21 mouse cellular contexts compared by ENCODE assay signal in genomic region chr4:155107886-155108285, GRCm38 (mm10). TPM values are rescaled to one million over a fixed set of nuclear protein-coding genes. Genes with fewer than 3 reads are reported as not detected.
A peak's percentile ranks its signal among the peaks of the same experiment; 100 is the strongest.
DNase-seq lines count a peak whose midpoint lies in the region; ATAC-seq and TF ChIP-seq lines count a peak whose summit lies in the region.
"Had no signal": no experiment of that assay in that cellular context is flagged by ENCODE, and none has a peak within 500 bp of the region (broad histone marks: within the 10 kb centered on the region; RNA-seq: fewer than 3 reads in every experiment).

No protein-coding gene starts in this region.

- H3K9me3 ChIP-seq in intestine, embryonic 16.5 days (ENCODE audit: control insufficient read depth, low read length), result no peaks in the 10 kb centered on the region
- H3K9me3 ChIP-seq in intestine, postnatal 0 days (ENCODE audit: control insufficient read depth), result no peaks in the 10 kb centered on the region
- no peaks in the 10 kb centered on the region for H3K9me3 ChIP-seq in liver, embryonic 12.5 days (replicated peaks)
- no peaks in the 10 kb centered on the region for H3K9me3 ChIP-seq in liver, embryonic 16.5 days (replicated peaks; ENCODE audit: control insufficient read depth, low read length)
- no peaks in the 10 kb centered on the region for H3K9me3 ChIP-seq in lung, postnatal 0 days (ENCODE audit: low read length)
- H3K9me3 ChIP-seq: embryonic facial prominence, embryonic 15.5 days; forebrain, embryonic 15.5 days; heart, embryonic 13.5 days; hindbrain, embryonic 15.5 days had no signal

- no peak for DNase-seq in cerebellum, adult 11-12 months
- DNase-seq in lung, postnatal 0 days (ENCODE audit: low spot score), result no peak
- DNase-seq in urinary bladder, postnatal 4 days (ENCODE audit: low spot score in 2 of 2), result no peak
- DNase-seq: adrenal gland, postnatal 10 days; B cell, adult 2 months; cerebellum, adult 18-20 months; cerebellum, adult 9-11 months; cerebellum, postnatal 36 days; embryo, embryonic 11 days; gastrocnemius, postnatal 36 days; heart, adult 11 months; heart, postnatal 36 days had no signal

- peak; percentile 22; the same call in 1 of the 2 replicates for ATAC-seq in intestine, embryonic 16.5 days
- ATAC-seq in intestine, postnatal 0 days, result no peak
- peak; percentile 84 for ATAC-seq in liver, embryonic 12.5 days
- peak; percentile 51 for ATAC-seq in liver, embryonic 16.5 days (ENCODE audit: low read depth)
- no peak for ATAC-seq in lung, postnatal 0 days
- ATAC-seq: CD4-positive, CD25-positive, alpha-beta regulatory T cell, adult 4 months; forebrain, embryonic 15.5 days had no signal

- H3K27me3 ChIP-seq in intestine, embryonic 16.5 days (replicated peaks; ENCODE audit: control insufficient read depth, insufficient read depth, low read length), result no peaks in the 10 kb centered on the region
- no peaks in the 10 kb centered on the region for H3K27me3 ChIP-seq in intestine, postnatal 0 days (replicated peaks; ENCODE audit: control insufficient read depth, insufficient read depth, low read length)
- H3K27me3 ChIP-seq in liver, embryonic 12.5 days (replicated peaks), result no peaks in the 10 kb centered on the region
- H3K27me3 ChIP-seq in liver, embryonic 16.5 days (ENCODE audit: control insufficient read depth, insufficient read depth, low read depth, low read length), result no peaks in the 10 kb centered on the region
- no peaks in the 10 kb centered on the region for H3K27me3 ChIP-seq in lung, postnatal 0 days (replicated peaks; ENCODE audit: insufficient read depth, low read length)
- H3K27me3 ChIP-seq: embryonic facial prominence, embryonic 15.5 days; forebrain, embryonic 15.5 days; heart, embryonic 13.5 days; hindbrain, embryonic 15.5 days had no signal

- no peak overlapping the region for H3K9ac ChIP-seq in intestine, embryonic 16.5 days (ENCODE audit: low read depth, low read length)
- H3K9ac ChIP-seq in intestine, postnatal 0 days (ENCODE audit: low read depth, low read length), result no peak overlapping the region
- no peak overlapping the region for H3K9ac ChIP-seq in liver, embryonic 12.5 days
- H3K9ac ChIP-seq in liver, embryonic 16.5 days (ENCODE audit: low read depth, low read length), result no peak overlapping the region
- no peak overlapping the region for H3K9ac ChIP-seq in lung, postnatal 0 days (replicated peaks; ENCODE audit: low read depth)
- H3K9ac ChIP-seq: embryonic facial prominence, embryonic 15.5 days; forebrain, embryonic 15.5 days; heart, embryonic 13.5 days; hindbrain, embryonic 15.5 days had no signal

- no peaks in the 10 kb centered on the region for H3K4me1 ChIP-seq in intestine, embryonic 16.5 days (ENCODE audit: control insufficient read depth, insufficient read depth, low read length)
- H3K4me1 ChIP-seq in intestine, postnatal 0 days (replicated peaks; ENCODE audit: control insufficient read depth, insufficient read depth, low read length), result no peaks in the 10 kb centered on the region
- H3K4me1 ChIP-seq in liver, embryonic 12.5 days, result peaks cover 20% of the 10 kb centered on the region
- H3K4me1 ChIP-seq in liver, embryonic 16.5 days (ENCODE audit: control insufficient read depth, low read depth, low read length), result no peaks in the 10 kb centered on the region
- no peaks in the 10 kb centered on the region for H3K4me1 ChIP-seq in lung, postnatal 0 days (ENCODE audit: insufficient read depth, low read depth, low read length)
- H3K4me1 ChIP-seq: forebrain, embryonic 15.5 days; hindbrain, embryonic 15.5 days had no signal

- H3K4me3 ChIP-seq in intestine, embryonic 16.5 days (ENCODE audit: low read length), result no peak overlapping the region
- no peak overlapping the region for H3K4me3 ChIP-seq in intestine, postnatal 0 days (ENCODE audit: low read depth, low read length)
- no peak overlapping the region for H3K4me3 ChIP-seq in liver, embryonic 12.5 days
- H3K4me3 ChIP-seq in liver, embryonic 16.5 days (ENCODE audit: low read depth, low read length), result no peak overlapping the region
- H3K4me3 ChIP-seq in lung, postnatal 0 days (ENCODE audit: low read depth, low read length), result no peak overlapping the region
- H3K4me3 ChIP-seq: embryonic facial prominence, embryonic 15.5 days; forebrain, embryonic 15.5 days; heart, embryonic 13.5 days; hindbrain, embryonic 15.5 days had no signal

- H3K36me3 ChIP-seq in intestine, embryonic 16.5 days (ENCODE audit: control insufficient read depth, insufficient read depth, low read length), result no peaks in the 10 kb centered on the region
- H3K36me3 ChIP-seq in intestine, postnatal 0 days (ENCODE audit: control insufficient read depth, insufficient read depth), result no peaks in the 10 kb centered on the region
- no peaks in the 10 kb centered on the region for H3K36me3 ChIP-seq in liver, embryonic 12.5 days
- H3K36me3 ChIP-seq in liver, embryonic 16.5 days (ENCODE audit: control insufficient read depth, insufficient read depth), result no peaks in the 10 kb centered on the region
- no peaks in the 10 kb centered on the region for H3K36me3 ChIP-seq in lung, postnatal 0 days (ENCODE audit: insufficient read depth, low read length)
- H3K36me3 ChIP-seq: embryonic facial prominence, embryonic 15.5 days; forebrain, embryonic 15.5 days; heart, embryonic 13.5 days; hindbrain, embryonic 15.5 days had no signal

- TF ChIP-seq CTCF in intestine, postnatal 0 days (IDR thresholded peaks at IDR 0.05; ENCODE audit: low read depth), result no peak
- no peak for TF ChIP-seq CTCF in lung, postnatal 0 days (IDR thresholded peaks at IDR 0.05)

- 89% methylated on average over 4 of the region's 4 CpGs for WGBS in intestine, embryonic 16.5 days
- WGBS in intestine, postnatal 0 days, result 80% methylated on average over 4 of the region's 4 CpGs
- 41% methylated on average over 4 of the region's 4 CpGs for WGBS in liver, embryonic 12.5 days (ENCODE audit: insufficient replicate concordance)
- WGBS in liver, embryonic 16.5 days (ENCODE audit: insufficient replicate concordance), result 30% methylated on average over 4 of the region's 4 CpGs
- WGBS in lung, postnatal 0 days, result 87% methylated on average over 4 of the region's 4 CpGs

- no peak for TF ChIP-seq EP300 in lung, postnatal 0 days (IDR thresholded peaks at IDR 0.05)

- H3K4me2 ChIP-seq in intestine, embryonic 16.5 days (ENCODE audit: low read depth, low read length), result no peak overlapping the region
- H3K4me2 ChIP-seq in intestine, postnatal 0 days (replicated peaks; ENCODE audit: low read depth), result no peak overlapping the region
- no peak overlapping the region for H3K4me2 ChIP-seq in liver, embryonic 12.5 days
- H3K4me2 ChIP-seq in liver, embryonic 16.5 days (ENCODE audit: low read depth, low read length), result no peak overlapping the region
- H3K4me2 ChIP-seq in lung, postnatal 0 days (replicated peaks; ENCODE audit: low read depth, low read length), result no peak overlapping the region
- H3K4me2 ChIP-seq: embryonic facial prominence, embryonic 15.5 days; forebrain, embryonic 15.5 days; heart, embryonic 13.5 days; hindbrain, embryonic 15.5 days had no signal

- H3K27ac ChIP-seq in intestine, embryonic 16.5 days (ENCODE audit: low read length), result no peak overlapping the region
- no peak overlapping the region for H3K27ac ChIP-seq in intestine, postnatal 0 days (ENCODE audit: low read depth, low read length)
- peak overlapping the region; percentile 71 for H3K27ac ChIP-seq in liver, embryonic 12.5 days
- H3K27ac ChIP-seq in liver, embryonic 16.5 days (ENCODE audit: low read length), result no peak overlapping the region
- no peak overlapping the region for H3K27ac ChIP-seq in lung, postnatal 0 days (ENCODE audit: low read length)
- H3K27ac ChIP-seq: embryonic facial prominence, embryonic 15.5 days; forebrain, embryonic 15.5 days; heart, embryonic 13.5 days; hindbrain, embryonic 15.5 days had no signal

RNA-seq across cellular contexts. Expression of gene Morn1, which starts 21.5 kb away (rescaled TPM):
- 3.6 and 4.3 TPM in 2 replicates for polyA plus RNA-seq in intestine, embryonic 16.5 days (2015; fragmentation: Nextera tagmentation; extraction: Ambion mirVana)
- 1.8 and 2.2 TPM in 2 replicates for polyA plus RNA-seq in intestine, postnatal 0 days (2015; fragmentation: Nextera tagmentation; extraction: Ambion mirVana)
- polyA plus RNA-seq in liver, embryonic 12.5 days (2016; fragmentation: Nextera tagmentation; extraction: Ambion mirVana), result 2.0 and 2.1 TPM in 2 replicates
- 1.0 and 1.1 TPM in 2 replicates for polyA plus RNA-seq in liver, embryonic 16.5 days (2015; fragmentation: Nextera tagmentation; extraction: Ambion mirVana)
- 6.2 and 9.4 TPM in 2 replicates for polyA plus RNA-seq in lung, postnatal 0 days (2015; fragmentation: Nextera tagmentation; extraction: Ambion mirVana)

RNA-seq across cellular contexts. Expression of gene Rer1, which starts 21.7 kb away (rescaled TPM):
- polyA plus RNA-seq in intestine, embryonic 16.5 days (2015; fragmentation: Nextera tagmentation; extraction: Ambion mirVana), result 211 and 216 TPM in 2 replicates
- polyA plus RNA-seq in intestine, postnatal 0 days (2015; fragmentation: Nextera tagmentation; extraction: Ambion mirVana), result 277 and 297 TPM in 2 replicates
- 107 and 109 TPM in 2 replicates for polyA plus RNA-seq in liver, embryonic 12.5 days (2016; fragmentation: Nextera tagmentation; extraction: Ambion mirVana)
- polyA plus RNA-seq in liver, embryonic 16.5 days (2015; fragmentation: Nextera tagmentation; extraction: Ambion mirVana), result 75.1 and 79.9 TPM in 2 replicates
- 156 and 157 TPM in 2 replicates for polyA plus RNA-seq in lung, postnatal 0 days (2015; fragmentation: Nextera tagmentation; extraction: Ambion mirVana)

RNA-seq across cellular contexts. Expression of gene Pex10, which starts 41.1 kb away (rescaled TPM):
- 28.9 and 30.5 TPM in 2 replicates for polyA plus RNA-seq in intestine, embryonic 16.5 days (2015; fragmentation: Nextera tagmentation; extraction: Ambion mirVana)
- 11.7 and 12.9 TPM in 2 replicates for polyA plus RNA-seq in intestine, postnatal 0 days (2015; fragmentation: Nextera tagmentation; extraction: Ambion mirVana)
- polyA plus RNA-seq in liver, embryonic 12.5 days (2016; fragmentation: Nextera tagmentation; extraction: Ambion mirVana), result 10.3 TPM in 2 replicates
- polyA plus RNA-seq in liver, embryonic 16.5 days (2015; fragmentation: Nextera tagmentation; extraction: Ambion mirVana), result 8.3 and 8.9 TPM in 2 replicates
- 17.5 and 19.4 TPM in 2 replicates for polyA plus RNA-seq in lung, postnatal 0 days (2015; fragmentation: Nextera tagmentation; extraction: Ambion mirVana)

RNA-seq across cellular contexts. Expression of gene Plch2, which starts 51.3 kb away (rescaled TPM):
- polyA plus RNA-seq in intestine, embryonic 16.5 days (2015; fragmentation: Nextera tagmentation; extraction: Ambion mirVana), result 19.8 and 22.9 TPM in 2 replicates
- polyA plus RNA-seq in intestine, postnatal 0 days (2015; fragmentation: Nextera tagmentation; extraction: Ambion mirVana), result 5.3 and 5.7 TPM in 2 replicates
- polyA plus RNA-seq in liver, embryonic 12.5 days (2016; fragmentation: Nextera tagmentation; extraction: Ambion mirVana), result 0.24 TPM in 1 of 2 replicates, not detected in the other
- 0.08 TPM in 1 of 2 replicates, not detected in the other for polyA plus RNA-seq in liver, embryonic 16.5 days (2015; fragmentation: Nextera tagmentation; extraction: Ambion mirVana)
- polyA plus RNA-seq in lung, postnatal 0 days (2015; fragmentation: Nextera tagmentation; extraction: Ambion mirVana), result 4.6 and 5.5 TPM in 2 replicates
- polyA plus RNA-seq: CD4-positive, CD25-positive, alpha-beta regulatory T cell, adult 4 months had no signal

Comparison
In these comparisons a context has a peak if more than half of its experiments do, and no peak if none do; other contexts are left out.
1. ATAC-seq: peak in intestine, embryonic 16.5 days (single experiment), liver, embryonic 12.5 days (single experiment) and liver, embryonic 16.5 days (single experiment); none in intestine, postnatal 0 days (single experiment) and lung, postnatal 0 days (single experiment).